Mouse (Mus musculus) left cerebral cortex, postnatal 36 days (tissue): ENCODE measurements around the gene Ntrk3. TPM values are rescaled to one million over a fixed set of nuclear protein-coding genes. Genes with fewer than 3 reads are reported as not detected.

Experiments
- DNase-seq, 2 experiments: peaks; one replicate each; pipeline ENCODE4 v3.0.0; 2021 to 2022; ENCODE audit warnings: low spot score in 2 of 2, mixed read lengths in 1 of 2
- intact Hi-C: fragments of 180-260 bp; cut with DNase I; formaldehyde crosslinking; loops from one replicate; pipeline ENCODE4 v1.15.1; 2025
- total RNA-seq, 2 experiments: library from RNA; stranded (reverse); gene quantifications; 2 replicates each; pipeline ENCODE4 v1.2.3; 2021

The Ntrk3 gene
- total RNA-seq, 2 experiments from 2014 or later, result 138 to 174 TPM

DNA sequence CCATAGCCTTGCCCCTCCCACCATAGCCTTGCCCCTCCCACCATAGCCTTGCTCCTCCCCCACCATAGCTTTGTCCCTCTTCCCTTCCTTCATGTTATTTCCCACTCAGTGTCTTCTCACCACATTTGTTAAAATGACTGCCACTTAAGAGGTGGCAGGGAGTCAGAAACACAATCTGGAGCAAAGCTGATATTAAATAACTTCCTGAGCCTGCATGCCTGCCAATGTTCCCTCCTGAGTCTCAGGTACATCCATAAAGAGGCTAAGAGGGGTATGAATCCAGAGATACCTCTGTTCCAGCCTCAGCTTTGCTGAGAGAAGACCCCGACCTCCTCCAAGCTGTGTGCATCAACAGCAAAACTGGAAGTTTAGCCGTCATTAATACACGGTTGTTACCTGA lies 172.4 kb downstream of the Ntrk3 start:
- no peak for DNase-seq
- intact Hi-C loops, result no loop called here

DNA sequence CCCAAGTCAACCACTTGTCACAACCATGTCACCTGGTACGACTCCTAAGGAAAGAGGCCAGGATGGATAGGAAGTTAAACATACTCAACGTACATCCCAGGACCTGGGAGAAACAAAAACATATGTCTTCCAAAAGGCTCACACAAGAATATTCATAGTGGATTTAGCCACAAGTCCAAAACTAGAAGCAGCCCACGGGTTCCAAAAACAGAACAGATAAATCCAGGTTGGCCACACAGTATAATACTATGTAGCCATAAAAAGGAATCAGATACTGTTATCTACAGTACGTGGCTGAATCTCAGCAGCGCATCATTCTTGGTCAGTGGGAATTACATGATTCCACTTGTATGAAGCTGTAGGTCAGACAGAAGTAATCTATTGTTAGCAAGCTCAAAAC lies 179.3 kb downstream of the Ntrk3 start:
- intact Hi-C loops, result no loop called here

DNA sequence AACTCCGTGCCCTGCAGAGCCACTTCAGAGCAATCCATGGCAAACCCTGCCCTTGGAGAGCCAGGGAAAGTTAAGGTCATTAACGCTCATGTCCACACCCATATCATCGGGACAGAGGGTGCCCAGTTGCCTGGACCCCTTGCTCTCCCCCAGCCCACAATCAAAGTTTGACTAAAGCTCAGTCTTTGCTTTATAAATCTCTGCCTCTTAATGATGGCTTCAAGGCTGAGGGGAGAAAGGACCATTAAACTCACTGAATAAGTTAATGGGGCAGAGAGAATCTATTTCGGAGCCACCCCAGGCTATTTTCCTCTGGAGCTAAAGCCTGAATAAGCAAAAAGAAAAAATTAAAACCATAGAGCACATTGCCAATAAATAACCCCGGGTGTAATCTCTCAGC lies 182.3 kb downstream of the Ntrk3 start:
- intact Hi-C loops, result no loop called here

More for the DNA sequence above, 179.3 kb downstream of the Ntrk3 start:
- no peak for DNase-seq

DNA sequence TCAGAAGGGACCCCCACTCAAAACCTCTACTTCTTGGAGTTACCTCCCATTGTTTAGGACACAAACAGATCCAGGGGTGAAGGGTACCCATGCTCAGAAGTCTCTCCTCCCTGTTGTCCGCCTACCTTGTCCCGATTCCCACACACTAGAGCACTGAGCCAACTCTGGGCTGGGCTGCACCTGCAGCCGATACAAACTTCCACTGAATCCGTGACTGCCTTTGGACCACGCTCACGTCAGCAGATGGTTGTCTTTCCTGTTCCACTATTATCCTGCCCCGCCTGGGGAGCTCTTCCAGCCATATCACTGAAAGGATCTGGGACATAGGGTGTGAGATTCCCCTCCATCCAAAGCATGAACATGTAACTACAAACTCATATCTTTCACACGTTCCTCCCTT lies 188.4 kb downstream of the Ntrk3 start:
- intact Hi-C loops, result no loop called here
- no peak for DNase-seq

More for the DNA sequence above, 182.3 kb downstream of the Ntrk3 start:
- no peak for DNase-seq

DNA sequence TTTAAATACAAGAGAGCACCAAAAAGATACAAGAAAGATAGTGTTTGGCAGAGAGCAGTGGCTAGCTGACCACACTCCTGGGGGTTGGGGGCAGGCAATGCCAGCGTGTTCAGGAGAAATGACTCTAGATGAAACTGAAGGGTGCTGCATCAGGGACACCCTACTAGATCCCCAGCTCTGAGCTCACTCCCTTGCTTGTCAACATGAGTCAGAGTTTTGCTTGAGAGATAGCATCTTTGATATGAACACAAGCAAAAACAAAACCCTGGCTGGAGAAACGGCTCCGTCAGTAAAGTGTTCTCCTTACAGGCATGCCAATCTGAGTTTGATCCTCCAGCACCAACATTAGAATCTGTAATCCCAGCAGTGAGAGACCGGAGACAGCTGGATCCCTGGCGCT lies 189.1 kb downstream of the Ntrk3 start:
- intact Hi-C loops, result no loop called here
- no peak for DNase-seq

GRCm38 (mm10) chr7:78546551-78546950 lies 191.3 kb downstream of the Ntrk3 start:
- DNase-seq, result no peak
- intact Hi-C loops, result no loop called here

- intact Hi-C loops, result no loop called here
- no peak for DNase-seq
Observed at GRCm38 (mm10) chr7:78542468-78542867, 195.3 kb downstream of the Ntrk3 start.

DNA sequence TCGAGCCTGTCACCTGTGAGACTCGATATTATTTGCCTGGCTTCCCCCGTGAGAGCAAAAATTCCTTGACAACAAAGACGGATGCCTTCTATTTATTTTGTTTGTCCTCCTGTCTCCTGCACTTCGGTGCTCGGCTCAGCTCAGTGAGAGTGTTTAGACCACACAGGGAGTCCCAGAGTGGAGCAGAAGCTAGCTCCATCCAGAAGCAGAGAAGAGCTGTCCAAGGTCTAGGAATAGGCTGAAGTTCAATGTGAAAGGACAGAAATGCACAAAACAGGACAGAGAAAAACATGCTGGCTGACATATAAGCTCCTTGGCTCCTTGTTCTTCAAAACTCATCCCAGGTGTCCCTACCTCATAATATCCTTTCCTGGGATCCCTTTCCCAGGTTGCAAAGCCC lies 207.5 kb downstream of the Ntrk3 start:
- intact Hi-C loops, result no loop called here
- DNase-seq, result no peak

- intact Hi-C loops, result no loop called here
- no peak for DNase-seq
Observed at GRCm38 (mm10) chr7:78528008-78528407, 209.8 kb downstream of the Ntrk3 start.

DNA sequence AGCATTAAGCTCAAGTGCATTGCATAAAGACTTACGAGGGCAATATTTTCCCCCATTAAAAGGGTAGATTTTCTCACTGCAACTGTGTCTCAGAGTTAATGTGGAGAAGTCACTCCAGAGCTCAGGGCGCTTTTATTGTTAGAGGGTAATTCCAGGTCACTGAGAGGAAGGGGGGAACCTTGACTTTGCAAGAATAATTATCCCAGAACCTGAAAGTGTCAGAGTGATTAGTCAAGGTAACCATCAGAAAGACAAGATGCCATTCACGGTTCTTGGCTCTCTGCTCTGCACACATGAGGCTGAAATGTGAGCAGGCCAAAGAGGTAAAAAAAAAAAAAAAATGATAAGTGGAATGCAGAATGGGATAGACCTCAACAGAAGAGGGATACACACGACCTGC lies 210.2 kb downstream of the Ntrk3 start:
- DNase-seq, result no peak
- intact Hi-C loops, result no loop called here

DNA sequence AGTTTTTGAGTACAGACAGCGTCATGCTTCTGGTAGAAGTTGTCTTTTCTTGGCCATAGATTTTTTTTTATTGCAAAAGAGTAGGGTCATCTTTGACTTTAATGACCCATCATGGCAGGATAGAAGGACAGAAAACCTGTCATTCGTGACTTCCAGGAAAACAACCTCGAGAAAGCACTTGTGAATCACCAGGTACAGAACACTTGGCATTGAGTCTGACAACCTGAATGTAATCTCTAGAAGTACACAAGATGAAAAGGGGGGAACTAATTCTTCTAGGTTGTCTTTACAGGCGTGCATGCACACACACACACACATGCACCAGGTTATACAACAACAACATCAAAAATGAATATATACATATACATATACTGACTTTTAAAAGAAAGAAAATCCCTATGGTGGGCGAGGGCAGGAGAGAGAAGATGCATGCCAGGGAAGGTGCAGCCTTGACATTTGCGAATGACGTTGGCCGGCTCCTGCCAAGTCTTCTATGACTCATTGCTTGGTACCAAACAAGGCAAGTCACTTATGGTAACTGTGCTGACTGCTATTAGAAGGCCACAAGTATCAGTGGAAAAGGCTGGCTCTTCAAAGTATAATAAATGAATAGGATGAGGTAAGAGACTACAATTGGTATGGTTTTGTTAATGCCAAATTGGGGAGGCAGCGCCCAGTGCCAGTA lies 217.4 kb downstream of the Ntrk3 start:
- intact Hi-C loops, result no loop called here
- peak in 1 of 2 experiments; percentile 40 for DNase-seq

DNA sequence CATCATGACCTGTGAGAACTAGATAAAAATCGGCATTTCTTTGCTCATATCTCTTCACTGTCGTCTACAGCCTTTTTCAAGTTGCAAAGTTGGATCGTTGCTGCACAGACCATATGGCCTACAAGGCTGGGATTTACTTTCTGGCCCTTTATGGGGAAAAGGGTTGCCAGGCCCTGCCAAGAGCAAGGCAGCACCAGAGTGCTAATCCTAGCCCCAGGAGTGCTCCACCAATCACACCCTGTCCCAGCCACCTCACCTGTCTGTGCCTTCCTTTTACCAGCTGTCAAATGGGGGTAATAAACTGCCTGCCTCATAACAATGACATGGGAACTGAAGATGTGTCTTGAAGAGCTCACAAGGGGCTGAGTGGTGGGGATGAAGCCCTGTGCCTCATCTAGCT lies 218.1 kb downstream of the Ntrk3 start:
- intact Hi-C loops, result no loop called here
- DNase-seq, result no peak

DNA sequence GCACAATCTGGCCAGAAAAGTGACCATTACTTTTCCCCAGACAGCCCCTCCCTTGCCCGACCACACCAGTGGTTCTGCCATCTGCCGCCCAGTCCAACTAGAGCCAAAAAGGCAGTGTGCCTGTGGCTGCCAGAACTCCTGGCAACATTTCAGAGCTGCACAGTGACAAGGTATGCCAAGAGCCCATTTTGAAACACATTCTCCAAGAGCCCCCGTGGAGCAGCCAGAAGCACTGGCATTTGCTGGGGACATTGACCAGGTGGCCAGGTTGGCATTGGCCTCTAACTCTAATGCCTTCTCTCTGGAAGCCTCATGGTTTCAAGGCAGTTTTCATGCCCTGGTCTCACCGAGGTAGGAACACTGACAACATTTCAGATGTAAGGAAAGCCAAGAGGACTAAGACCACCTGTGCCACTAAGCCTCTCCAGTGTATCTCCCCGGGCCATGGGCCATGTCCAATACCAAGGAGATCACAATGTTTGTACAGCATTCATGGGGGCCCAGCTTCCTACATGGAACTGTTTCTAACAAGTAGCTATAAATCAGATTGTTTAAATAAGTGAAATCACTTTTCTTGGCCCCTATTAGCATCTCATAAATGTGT lies 218.9 kb downstream of the Ntrk3 start:
- intact Hi-C loops, result no loop called here
- DNase-seq, result no peak

- intact Hi-C loops, result no loop called here
- DNase-seq, result no peak
Observed at GRCm38 (mm10) chr7:78515042-78515609, 222.7 kb downstream of the Ntrk3 start.

DNA sequence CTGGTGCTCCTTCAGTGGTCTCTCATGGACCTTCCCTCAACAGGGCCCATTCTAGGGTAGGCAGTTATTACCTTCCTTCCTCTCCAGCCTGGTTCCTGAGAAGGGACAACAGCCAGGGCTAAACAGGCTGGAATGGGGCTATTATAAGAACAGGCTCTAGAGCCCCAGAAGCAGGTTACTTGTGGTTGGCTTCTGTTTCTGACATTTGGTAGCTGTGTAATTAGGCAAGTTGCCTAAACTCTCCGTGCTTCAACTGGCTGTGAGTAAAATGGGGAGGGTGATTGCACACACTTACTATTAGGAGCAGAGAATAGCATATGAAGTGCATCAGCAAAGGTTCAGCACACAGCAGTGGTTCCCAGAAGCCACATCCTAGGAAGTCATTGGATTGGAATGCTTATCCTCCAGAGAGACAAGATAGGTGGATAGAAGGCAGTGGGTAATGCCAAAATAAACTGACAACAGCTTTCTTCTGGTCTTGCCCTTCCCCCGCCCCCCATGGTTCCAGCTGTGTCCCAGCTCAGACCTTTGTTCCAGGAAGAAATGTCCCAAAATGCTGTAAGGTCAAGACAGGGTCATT lies 230.7 kb downstream of the Ntrk3 start:
- intact Hi-C loops, result no loop called here
- DNase-seq, result no peak

DNA sequence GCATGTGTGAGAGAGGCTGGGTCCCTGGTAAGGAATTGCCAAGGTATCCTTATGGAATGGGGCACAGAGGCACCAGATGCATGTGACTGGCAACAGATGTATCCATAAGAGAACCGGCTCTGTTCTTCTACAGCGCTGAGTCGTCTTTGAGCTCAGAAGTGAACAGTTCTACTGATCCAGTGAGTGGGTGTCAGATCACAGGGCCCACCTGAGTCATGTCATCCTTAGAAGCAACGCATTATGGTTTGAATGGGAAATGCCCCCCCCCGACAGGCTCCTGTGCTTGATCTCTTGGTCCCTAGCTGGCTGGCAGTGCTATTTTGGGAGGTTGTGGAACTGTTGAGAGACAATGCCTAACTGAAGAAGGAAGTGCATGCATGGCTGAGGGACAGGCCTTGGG lies 236.9 kb downstream of the Ntrk3 start:
- intact Hi-C loops, result no loop called here
- no peak for DNase-seq

GRCm38 (mm10) chr7:78499970-78500369 lies 237.8 kb downstream of the Ntrk3 start:
- intact Hi-C loops, result no loop called here
- no peak for DNase-seq

- intact Hi-C loops, result no loop called here
- DNase-seq, result peak in 1 of 2 experiments; percentile 44
Observed at GRCm38 (mm10) chr7:78498356-78498755, 239.5 kb downstream of the Ntrk3 start.

GRCm38 (mm10) chr7:78497819-78498218 lies 240.0 kb downstream of the Ntrk3 start:
- intact Hi-C loops, result no loop called here
- no peak for DNase-seq

GRCm38 (mm10) chr7:78493591-78493990 lies 244.2 kb downstream of the Ntrk3 start:
- no peak for DNase-seq
- intact Hi-C loops, result no loop called here

DNA sequence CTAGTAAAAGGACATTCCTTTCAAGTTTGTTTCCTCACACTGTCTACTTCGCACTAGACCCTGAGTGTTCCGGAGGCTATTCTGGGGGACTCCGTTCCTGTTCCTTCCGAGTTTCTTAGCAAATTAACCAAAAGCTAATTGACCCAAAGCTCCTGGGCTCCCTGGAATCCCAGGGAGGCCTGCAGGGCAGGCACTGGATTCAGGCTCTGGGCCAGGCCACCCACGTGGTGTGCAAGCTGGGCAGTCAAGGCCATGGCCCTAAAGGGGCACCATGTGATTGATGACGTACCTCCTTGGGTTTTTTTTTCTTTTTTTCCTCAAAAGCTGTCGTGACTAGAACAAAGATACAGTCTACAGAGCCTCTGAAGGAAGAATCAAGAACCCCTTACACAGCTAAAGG lies 246.6 kb downstream of the Ntrk3 start:
- intact Hi-C loops, result no loop called here
- no peak for DNase-seq
